Mouse (Mus musculus) left cerebral cortex, postnatal 25 days (tissue): ENCODE measurements around the gene Ifna2. TPM values are rescaled to one million over a fixed set of nuclear protein-coding genes. Genes with fewer than 3 reads are reported as not detected.

Experiments used
- DNase-seq, 2 experiments: peaks; one replicate each; pipeline ENCODE4 v3.0.0; 2022; ENCODE audit warnings: low spot score in 2 of 2, mixed read lengths in 1 of 2
- intact Hi-C: fragments of 180-260 bp; cut with DNase I; formaldehyde crosslinking; loops from one replicate; pipeline ENCODE4 v1.15.1; 2025
- total RNA-seq, 2 experiments: library from RNA; stranded (reverse); gene quantifications; 2 replicates each; pipeline ENCODE4 v1.2.3; 2021

Gene Ifna2
- not detected for total RNA-seq

DNA sequence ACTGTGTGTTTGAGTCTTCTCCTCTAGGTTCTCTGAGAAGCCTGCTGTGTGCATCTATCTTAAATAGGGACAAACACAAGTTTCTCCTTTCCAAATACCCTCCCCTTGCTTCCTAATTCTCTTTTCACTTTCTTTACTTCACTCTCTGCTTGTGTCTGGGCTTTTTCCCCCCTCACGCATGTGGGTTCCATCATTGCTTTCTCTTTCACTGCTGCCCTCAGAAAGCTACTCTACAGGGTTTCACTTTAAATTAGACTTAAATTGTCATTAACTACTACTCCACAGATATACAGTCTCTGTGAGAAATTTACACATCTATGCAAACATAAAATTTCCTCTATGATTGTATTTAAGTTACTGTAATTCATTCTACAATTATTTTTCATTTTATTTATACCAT, at the start of gene Ifna2:
Gene Ifna2 (minus strand): TSS at position 101 of the 400 bp plus-strand sequence.
- intact Hi-C loops, result no loop called here
- DNase-seq, result no peak

DNA sequence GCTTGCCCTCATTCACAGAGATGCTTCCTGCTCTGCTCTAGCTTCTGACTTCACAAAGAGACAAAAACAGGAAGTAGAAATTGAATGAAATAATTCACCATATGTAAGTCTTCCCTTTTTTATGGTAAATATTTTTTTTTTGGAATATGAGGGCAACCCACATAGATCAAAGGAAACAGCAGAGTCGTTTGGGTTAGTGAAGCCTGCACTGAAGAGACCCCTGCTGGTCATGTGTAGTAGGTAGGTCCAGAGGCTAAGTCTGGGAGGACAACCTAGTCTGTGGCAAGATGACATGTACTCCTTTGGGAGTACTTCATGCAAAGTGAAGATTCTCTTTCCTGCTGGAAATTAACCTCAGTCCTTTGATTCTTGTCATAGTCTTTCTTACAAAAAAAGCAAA, 43.6 kb upstream of the Ifna2 start:
- intact Hi-C loops, result loop anchor here (2.0 kb wide), 1 partner anchor 31 kb away; no protein-coding TSS in a partner anchor
- DNase-seq, result no peak

DNA sequence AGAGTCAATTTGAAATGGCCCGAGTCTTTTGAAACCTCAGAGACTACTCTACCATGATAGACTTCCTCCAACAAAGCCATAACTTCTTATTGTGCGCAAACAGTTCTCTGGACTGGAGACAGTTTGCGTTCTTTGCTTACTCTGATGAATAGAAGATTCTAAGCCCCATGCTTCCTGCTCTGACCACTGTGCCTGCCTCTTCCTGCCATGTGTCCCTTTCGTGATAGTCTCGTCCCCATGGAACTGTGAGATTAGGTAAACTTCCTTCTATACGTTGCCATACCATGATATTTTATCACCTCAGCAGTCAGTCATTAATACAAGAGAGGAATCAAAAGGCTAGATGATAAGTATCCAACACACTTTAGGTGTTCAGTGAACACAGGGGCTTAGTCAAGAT, 43.0 kb upstream of the Ifna2 start:
- intact Hi-C loops, result loop anchor here (2.0 kb wide), 1 partner anchor 30 kb away; no protein-coding TSS in a partner anchor

DNA sequence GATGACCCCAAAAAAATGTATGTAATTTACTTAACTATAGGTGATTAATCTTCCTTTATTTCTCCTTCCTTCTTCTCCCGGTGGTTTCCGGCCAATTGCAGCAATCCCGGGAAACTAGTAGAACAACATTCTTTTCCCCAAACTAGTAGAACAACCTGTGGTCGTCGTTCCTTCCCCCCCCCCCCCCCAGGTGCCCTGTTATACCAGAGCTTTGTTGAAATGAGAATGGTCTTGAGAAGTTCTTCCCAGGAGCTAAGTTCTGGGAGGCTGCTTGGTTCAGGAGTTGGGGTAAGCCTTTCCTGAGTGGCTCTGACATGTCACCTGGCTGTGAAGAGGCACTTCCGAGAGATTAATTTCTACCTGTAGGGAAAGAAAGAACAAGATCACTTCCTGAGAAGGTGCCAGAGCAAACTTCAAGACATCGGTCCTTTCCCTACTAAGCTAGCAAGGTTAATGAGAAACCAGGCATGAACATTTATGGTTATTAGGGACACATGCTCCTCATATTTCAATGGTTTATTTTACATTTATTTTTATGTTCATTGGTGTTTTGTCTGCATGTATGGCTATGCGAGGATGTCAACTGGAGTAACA, 39.9 kb upstream of the Ifna2 start:
- DNase-seq, result no peak
- intact Hi-C loops, result no loop called here

More for the DNA sequence above, 43.0 kb upstream of the Ifna2 start:
- no peak for DNase-seq

DNA sequence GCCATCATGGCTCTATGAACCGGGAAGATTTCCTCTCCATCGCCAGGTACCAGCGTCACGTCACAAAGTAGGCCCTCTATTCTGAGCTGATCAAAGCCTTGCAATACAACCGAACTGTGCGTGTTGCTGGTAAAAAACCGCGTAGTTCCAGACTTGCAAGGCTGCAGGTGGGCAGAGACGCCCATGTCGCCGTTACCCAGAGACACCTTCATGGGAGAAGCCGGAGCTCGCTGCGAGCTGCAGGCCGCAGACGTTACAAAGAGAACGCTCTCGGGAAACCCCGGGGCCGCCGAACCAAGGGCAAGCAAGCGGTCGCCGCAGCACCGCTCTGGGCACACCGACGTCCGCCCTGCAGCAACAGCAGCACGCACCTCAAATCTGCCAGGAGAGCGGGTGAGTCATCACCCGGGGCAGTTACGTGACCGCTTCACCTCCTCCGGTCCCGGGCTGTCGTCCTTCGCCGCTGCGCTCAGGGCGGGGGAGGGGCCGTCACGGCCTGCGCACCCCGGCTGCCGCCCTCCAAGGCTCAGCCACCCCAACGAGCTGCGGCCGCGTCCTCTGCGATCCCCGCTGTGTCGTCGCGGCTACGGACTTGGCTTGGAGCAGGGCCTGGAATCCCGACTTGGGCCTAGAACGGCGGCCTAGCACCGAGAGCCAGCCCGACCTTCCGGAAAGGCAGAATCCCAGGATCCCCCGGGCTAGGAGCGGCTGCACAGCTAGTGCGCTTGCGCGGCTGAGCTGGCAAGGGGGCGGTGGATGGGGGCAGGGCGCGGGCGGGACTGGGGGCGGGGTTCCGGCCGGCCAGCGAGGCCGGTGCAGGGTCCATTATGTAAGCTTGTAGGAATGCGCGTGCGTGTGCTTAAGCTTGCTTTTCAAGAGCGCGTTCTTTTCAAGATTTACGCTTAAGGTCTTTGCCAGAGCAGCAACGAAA, 38.3 kb upstream of the Ifna2 start, which contains the start of the genes Gm26566 and Klhl9:
Gene Gm26566 (plus strand): TSS at position 15 of the 931 bp plus-strand sequence.
Gene Klhl9 (minus strand): TSS at position 675 of the 931 bp plus-strand sequence.
- DNase-seq, result peak; percentile 90 to 92
- intact Hi-C loops, result no loop called here

DNA sequence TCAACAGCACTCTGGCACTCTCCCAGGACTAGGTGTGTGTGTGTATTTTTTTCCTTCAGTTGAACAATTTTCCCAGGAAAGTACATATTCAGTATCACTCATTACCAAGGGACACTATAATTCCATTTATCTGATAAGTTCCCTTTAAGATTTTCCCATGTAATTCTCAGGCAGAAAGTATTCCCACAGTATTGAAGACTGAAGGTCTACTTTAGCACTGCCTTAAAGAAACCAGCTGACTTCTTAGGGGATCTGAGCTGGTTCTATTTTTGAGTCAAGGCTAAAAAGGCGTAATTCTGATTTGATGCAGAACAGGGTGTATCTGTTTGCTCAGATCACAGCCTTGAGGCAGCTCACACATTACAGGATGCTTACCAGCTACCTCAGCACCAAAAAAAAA, 35.0 kb upstream of the Ifna2 start:
- no peak for DNase-seq
- intact Hi-C loops, result no loop called here

DNA sequence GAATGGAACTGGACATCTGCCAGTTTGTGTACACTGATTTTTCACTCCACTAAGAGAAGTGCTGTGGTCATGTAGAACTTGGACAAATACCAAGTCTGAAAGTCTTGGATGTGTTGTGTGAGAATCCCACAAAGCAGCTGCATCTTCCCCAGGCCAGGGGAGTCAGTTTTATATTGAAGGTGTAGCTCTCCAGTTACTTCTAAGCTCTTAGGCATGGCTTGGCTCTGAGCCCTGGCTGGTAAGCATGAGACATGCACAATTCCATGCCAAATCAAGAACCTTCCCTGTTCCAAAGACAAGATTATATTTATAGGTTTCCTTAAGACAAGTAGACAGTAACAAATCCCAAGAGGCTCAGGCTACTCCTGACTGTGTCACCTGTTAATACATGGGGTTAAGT, 31.3 kb upstream of the Ifna2 start:
- intact Hi-C loops, result no loop called here
- DNase-seq, result no peak

DNA sequence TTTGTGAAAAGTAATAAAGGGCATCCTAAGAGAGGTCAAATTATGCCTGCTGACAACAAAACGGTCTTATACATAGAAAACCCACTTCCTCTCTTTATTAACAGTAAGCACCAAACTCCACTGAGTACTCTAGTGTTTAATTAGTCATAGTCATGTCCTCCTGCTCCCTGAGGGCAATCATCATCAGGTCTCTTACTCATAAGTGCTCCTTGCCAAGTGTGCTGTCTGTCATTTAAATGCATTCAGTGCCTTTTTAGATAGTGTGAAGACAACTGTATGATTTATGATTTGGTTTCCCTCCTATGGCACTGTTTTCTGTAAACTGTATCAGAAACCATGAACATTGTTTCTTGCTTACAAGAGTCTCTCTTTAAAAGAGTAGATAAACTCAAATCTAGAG, 30.6 kb upstream of the Ifna2 start:
- no peak for DNase-seq
- intact Hi-C loops, result no loop called here

DNA sequence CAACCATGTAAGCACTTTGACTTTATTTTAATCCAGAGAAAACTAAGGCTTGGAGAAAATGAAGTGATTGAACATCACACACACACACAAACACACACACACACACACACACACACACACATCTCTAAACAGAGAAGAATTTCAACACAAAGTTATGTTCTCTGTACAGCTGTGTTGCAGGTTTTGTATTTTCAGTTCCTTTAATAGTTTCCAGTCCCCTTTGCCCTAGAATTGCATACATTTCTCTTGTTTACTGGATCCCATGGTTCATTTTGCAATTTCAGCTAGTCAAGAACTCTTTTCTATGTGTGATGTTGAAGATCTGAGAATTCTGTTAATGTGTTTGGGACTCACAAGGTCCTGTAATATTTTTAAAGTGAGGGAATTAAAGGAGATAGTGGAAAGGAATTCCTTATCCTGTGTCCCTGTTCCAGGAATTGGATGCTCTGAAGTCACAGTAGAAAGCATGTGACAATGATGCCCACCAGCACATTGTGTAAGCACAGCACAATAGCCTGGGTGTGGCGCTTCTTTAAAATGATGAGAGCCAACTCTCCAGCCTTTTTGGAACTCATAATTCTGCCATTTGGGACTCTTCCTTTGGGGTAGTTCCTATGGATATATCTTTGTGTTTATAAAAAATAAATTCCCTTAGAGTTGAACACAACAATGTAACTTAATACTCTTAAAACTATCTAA, 23.6 kb upstream of the Ifna2 start:
- intact Hi-C loops, result no loop called here
- DNase-seq, result no peak

DNA sequence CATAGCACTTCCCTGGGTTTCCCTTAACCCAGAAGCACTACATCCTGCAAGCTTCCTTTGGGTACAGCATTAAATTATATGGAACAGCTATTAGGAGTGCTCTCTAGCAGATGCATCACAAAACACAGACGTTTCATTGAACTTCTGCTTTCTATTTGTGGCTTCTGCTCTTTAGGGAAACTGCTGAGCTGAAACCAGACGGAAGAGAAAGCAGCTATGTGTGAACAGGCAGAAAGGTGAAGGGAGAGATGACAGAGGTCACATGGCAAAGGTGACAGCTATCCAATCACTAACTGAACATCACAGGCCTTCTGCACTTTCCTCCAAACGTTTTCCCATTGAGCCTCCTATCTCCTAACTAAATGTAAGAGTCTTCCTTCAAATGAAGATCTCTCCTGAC, 22.2 kb upstream of the Ifna2 start:
- intact Hi-C loops, result no loop called here
- no peak for DNase-seq

DNA sequence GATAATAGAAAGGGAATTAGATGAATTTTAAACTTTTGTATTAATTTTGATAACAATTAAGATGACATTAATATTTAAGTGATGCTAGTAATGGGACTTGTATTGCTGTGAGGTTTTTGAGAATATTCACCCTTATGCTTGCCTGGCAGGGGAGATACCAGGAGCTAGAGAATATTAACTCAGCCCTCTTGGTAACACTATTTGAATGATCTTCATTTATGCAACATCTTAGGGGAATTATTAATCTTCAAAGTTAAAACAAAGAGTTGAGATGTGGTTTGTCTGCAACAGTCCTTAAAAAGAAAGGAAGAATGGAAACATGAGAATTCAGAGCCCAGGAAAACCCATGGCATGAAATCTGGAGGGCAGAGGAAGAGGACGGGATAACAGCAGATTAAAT, 15.6 kb upstream of the Ifna2 start:
- intact Hi-C loops, result no loop called here
- no peak for DNase-seq

DNA sequence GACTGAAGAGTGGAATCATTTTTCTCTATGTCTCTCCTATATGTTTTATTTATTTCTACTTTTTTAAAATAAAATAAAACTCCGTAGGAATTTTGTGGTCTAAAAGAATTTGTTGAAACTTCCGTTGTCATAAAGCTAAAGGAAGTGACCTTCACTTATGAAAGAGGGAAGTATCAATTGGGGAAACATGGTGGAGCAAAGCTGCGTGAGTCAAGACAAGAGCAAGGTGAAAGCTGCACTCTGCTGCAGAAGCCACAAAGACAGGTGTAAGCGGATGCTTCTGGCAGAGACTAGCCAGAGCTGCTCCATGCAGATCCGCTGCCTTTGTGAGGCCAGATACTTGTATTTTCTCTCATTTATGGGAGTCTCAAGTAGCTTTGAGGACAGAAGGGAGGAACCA, 15.1 kb upstream of the Ifna2 start:
- DNase-seq, result no peak
- intact Hi-C loops, result no loop called here

DNA sequence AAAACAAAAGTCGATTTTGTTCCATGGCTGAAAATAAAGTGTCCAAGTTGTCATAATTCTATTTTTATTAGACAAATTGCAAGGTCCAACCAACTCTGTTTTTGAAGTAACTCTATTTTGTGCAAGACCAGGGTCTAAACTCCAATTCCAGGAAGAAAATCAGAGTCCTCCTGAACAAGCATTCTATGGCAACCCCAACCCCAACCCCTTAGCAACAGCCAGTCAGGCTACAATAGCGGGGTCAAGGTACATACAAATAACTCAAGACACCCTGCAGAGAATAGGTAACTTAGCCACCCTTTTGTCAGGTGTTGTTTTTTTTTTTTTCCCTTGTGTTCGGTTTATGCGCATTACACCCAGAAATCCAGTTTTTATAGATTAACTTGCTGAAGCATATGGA, 14.0 kb upstream of the Ifna2 start:
- no peak for DNase-seq
- intact Hi-C loops, result loop anchor here (2.0 kb wide), 1 partner anchor 29 kb away; no protein-coding TSS in a partner anchor

DNA sequence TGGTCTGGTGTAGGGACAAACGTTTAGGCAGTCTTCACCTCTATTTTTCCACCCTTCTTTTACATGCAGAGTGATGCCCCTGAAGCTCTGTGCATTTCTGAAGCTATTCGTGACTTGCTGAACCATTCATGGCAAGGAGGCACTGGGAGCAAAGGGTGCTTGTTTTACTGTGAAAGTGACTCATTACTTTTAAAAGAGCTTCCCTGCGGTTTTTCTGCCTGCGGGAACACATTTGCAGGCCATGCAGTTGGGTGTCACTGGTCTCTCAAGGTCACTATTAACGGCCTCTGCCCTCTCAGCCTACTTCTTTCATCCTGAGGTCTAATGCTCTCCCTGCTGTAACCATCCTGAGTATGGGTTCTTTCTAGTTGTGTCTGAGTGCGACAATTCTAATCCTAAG, 13.4 kb upstream of the Ifna2 start:
- no peak for DNase-seq
- intact Hi-C loops, result loop anchor here (2.0 kb wide), 1 partner anchor 30 kb away; no protein-coding TSS in a partner anchor

DNA sequence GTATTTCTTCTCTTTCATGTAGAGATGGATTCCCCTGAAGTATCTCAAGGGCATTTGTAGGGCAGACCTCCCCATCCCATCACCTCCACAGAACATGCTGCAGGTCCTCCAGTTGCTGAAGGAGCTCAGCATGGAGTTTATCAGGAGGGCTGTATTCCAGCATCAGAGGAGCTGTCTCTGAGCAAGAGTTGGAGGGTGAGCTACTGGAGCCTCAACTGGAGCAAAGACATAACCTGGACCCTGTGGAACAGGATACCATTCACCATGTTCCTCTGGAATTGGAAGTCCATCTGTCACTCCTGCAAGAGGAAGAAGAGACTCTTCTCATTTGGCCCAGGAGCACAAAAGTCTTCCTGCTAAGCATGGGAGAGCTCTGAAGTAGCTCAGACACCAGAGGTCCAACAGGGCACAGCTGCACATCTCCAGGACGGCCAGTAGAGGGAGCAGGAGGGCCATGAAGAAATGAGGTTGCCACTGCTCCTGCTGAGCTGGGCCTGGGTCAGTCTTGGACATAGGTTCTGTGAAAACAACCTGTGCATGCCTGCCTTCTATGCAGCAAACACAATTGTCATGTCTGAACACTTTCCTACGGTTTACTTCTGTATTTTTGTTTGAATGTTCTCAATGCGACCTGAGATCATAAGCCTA, 12.6 kb upstream of the Ifna2 start:
- DNase-seq, result peak; percentile 69 to 77
- intact Hi-C loops, result loop anchor here (2.0 kb wide), 1 partner anchor 30 kb away; no protein-coding TSS in a partner anchor

DNA sequence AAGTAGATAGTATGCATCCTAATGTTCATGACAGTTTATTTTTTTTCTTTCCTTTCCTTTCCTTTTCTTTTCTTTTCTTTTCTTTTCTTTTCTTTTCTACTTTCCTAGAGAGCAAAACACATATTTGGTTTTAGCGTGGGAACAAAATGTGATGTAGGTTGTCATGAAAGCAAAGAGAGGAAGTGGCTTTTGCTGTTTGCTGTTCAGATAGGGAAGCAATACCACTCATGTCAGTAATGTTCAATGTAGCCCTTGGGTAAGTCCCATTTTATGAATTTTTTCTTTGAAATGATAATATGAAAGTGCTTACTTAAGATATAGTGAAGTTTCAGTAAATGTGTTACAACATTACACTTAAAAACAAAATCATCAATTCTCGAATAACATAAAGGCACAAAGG, 9.7 kb upstream of the Ifna2 start:
- intact Hi-C loops, result no loop called here
- no peak for DNase-seq

DNA sequence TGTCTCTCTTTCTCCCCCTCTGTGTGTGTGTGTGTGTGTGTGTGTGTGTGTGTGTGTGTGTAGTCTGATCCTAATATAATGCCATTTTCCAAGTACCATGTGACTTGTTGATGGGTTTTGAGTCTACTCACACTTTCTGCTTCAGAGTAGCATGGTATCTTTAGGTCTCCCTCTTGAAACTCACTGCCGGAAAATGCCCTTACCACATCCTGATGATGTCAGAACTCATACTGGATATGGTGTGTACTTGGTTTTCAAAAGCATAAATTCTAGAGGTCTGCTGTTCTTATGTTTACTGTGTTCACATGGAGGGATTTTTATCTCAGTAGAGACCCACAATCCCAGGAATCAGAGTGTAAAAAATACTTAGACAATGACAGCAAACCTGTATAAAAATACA, 8.8 kb upstream of the Ifna2 start:
- intact Hi-C loops, result no loop called here
- DNase-seq, result no peak

DNA sequence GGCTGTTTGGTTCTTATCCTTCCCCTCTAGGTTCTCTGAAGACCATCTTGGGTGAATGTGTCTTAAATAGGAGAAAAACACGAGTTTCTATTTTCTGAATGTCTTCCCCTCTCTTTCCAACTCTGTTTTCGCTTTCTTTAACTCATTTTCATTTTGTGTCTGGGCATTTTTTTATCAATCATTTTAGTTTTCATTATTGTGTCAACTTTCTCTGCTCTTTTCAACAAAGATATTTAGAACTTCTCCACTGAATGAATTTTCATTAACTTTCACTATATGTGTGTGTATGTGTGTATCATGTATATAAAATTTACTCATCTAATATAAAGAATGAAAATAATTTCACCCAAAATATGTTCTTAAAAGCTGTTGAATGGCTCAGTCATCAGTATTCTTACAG, 7.5 kb upstream of the Ifna2 start, which contains the start of gene Ifnab:
Gene Ifnab (minus strand): TSS at position 101 of the 400 bp plus-strand sequence.
- DNase-seq, result no peak
- intact Hi-C loops, result no loop called here

DNA sequence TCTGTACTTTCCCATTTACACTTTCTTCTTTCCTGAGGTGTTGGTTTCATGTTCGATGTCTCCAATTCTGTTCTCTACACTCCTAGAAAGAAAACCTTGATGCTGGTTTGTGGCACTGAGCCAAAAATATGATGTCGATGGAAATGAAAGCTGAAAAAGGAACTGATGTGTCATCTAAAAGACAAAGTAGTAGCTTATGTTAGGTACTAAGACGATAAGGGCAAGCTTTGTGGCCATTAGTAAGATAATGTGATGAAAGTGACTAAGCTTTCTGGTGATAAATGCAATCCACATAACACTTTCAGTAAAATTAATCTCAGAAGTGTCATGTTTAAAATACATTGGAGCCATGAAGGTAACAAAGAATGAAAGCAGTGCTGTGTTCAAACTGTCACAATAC, 2.4 kb downstream of the Ifna2 start:
- no peak for DNase-seq
- intact Hi-C loops, result no loop called here

DNA sequence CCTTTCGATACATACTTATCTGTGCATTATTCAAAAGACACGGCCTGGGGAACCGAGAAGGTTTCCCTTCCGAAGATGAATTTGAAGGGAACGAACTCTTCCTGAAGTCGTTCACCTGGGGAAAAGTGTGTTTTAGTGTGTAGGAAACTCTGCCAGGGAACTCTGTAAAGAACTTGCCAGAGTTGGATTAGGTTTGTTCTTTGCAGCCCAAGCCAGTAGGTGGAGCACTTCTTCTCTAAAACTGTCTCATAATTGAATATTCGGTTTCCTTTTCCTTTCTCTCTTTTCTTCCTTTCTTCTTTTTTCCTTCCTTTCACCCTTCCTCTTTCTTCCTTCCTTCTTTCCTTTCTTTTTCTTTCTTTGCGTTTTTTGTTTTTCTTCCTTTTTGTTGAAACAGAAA, 3.4 kb downstream of the Ifna2 start:
- intact Hi-C loops, result no loop called here

More for the DNA sequence above, 3.4 kb downstream of the Ifna2 start:
- peak; percentile 11 to 19 for DNase-seq
